Mouse (Mus musculus): ENCODE results near the gene Adgrd1. TPM values are rescaled to one million over a fixed set of nuclear protein-coding genes. Genes with fewer than 3 reads are reported as not detected.

Gene Adgrd1
- polyA plus RNA-seq, 1 experiment, result 0.48 TPM

DNA sequence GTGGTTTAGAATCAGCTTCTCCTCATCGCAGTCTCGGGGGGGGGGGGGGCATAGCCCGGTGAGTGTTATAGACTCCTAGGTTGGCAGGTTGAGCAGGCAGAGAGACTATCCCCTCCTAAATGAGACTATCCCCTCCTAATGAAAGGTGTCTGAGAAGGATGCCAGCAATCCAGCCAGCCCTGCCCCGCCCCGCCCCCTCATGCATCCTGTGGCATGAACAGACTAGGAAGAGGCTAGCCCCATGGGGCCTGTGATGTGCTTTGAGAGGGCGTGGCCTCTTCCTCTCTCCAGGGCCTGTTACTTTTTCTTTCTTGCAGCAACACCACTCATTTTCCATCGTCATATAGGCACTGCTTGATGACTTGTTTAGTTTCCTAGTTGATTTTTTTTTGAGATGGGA, 15.0 kb upstream of the Adgrd1 start:
- peaks cover 17% of the 10 kb centered on the region for H3K27me3 ChIP-seq (ENCODE audit: control insufficient read depth, insufficient read depth, insufficient read length)
- H3K4me3 ChIP-seq, result no peak overlapping the region
- no peaks in the 10 kb centered on the region for H3K79me2 ChIP-seq (ENCODE audit: control insufficient read depth, insufficient read depth)
- no peak overlapping the region for H3ac ChIP-seq (ENCODE audit: control insufficient read depth, insufficient read length)
- TF ChIP-seq POLR2A (IDR thresholded peaks at IDR 0.05; ENCODE audit: insufficient read length, low read depth) (no peak), SRF (IDR thresholded peaks at IDR 0.05; ENCODE audit: control insufficient read depth, insufficient read length, low read depth) (no peak), CEBPB (IDR thresholded peaks at IDR 0.05; ENCODE audit: insufficient read depth, poor library complexity, severe bottlenecking) (no peak), E2F4 (IDR thresholded peaks at IDR 0.05; ENCODE audit: insufficient read depth) (no peak), POLR2AphosphoS2 (IDR thresholded peaks at IDR 0.05; ENCODE audit: insufficient read length, low read depth) (no peak), MYOG (IDR thresholded peaks at IDR 0.05; ENCODE audit: control insufficient read depth in 1 of 3, insufficient read depth in 1 of 3, insufficient read length in 2 of 3, low read depth in 2 of 3) (no peak), MAX (IDR thresholded peaks at IDR 0.05; ENCODE audit: low read depth) (no peak), USF1 (IDR thresholded peaks at IDR 0.05; ENCODE audit: low read depth) (no peak), MYOD1 (IDR thresholded peaks at IDR 0.05; ENCODE audit: control insufficient read depth in 1 of 3, insufficient read length in 2 of 3, low read depth in 2 of 3) (no peak), REST (IDR thresholded peaks at IDR 0.05; ENCODE audit: insufficient read depth, insufficient read length) (no peak), TCF3 (IDR thresholded peaks at IDR 0.05; ENCODE audit: insufficient read length, low read depth) (no peak), TCF12 (IDR thresholded peaks at IDR 0.05; ENCODE audit: insufficient read depth, poor library complexity, severe bottlenecking) (no peak)
- no peak overlapping the region for H3K4me2 ChIP-seq (ENCODE audit: low read depth)
- no peaks in the 10 kb centered on the region for H3K36me3 ChIP-seq (ENCODE audit: control insufficient read depth, insufficient read depth)

DNA sequence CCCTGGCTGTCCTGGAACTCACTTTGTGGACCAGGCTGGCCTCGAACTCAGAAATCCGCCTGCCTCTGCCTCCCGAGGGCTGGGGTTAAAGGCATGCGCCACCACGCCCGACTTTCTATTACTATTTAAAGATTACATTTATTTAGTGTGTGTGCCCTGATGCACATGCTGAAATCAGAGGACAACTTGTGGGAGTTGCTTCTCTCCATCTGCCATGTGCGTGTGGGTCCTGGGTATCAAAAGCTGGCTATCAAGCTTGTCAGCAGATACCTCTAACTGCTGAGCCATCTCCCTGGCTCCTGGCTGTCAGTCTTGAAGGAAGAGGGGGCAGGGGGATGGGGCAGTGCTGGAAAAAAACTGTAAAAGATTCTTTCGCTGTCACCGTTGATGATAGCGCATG, 11.4 kb upstream of the Adgrd1 start:
- H3K4me2 ChIP-seq (ENCODE audit: low read depth), result no peak overlapping the region
- TF ChIP-seq POLR2AphosphoS2 (IDR thresholded peaks at IDR 0.05; ENCODE audit: insufficient read length, low read depth) (no peak), E2F4 (IDR thresholded peaks at IDR 0.05; ENCODE audit: insufficient read depth) (no peak), TCF3 (IDR thresholded peaks at IDR 0.05; ENCODE audit: insufficient read length, low read depth) (no peak), CEBPB (IDR thresholded peaks at IDR 0.05; ENCODE audit: insufficient read depth, poor library complexity, severe bottlenecking) (no peak), MYOG (IDR thresholded peaks at IDR 0.05; ENCODE audit: control insufficient read depth in 1 of 3, insufficient read depth in 1 of 3, insufficient read length in 2 of 3, low read depth in 2 of 3) (no peak), REST (IDR thresholded peaks at IDR 0.05; ENCODE audit: insufficient read depth, insufficient read length) (no peak), USF1 (IDR thresholded peaks at IDR 0.05; ENCODE audit: low read depth) (no peak), TCF12 (IDR thresholded peaks at IDR 0.05; ENCODE audit: insufficient read depth, poor library complexity, severe bottlenecking) (no peak), MYOD1 (IDR thresholded peaks at IDR 0.05; ENCODE audit: control insufficient read depth in 1 of 3, insufficient read length in 2 of 3, low read depth in 2 of 3) (no peak), POLR2A (IDR thresholded peaks at IDR 0.05; ENCODE audit: insufficient read length, low read depth) (no peak), SRF (IDR thresholded peaks at IDR 0.05; ENCODE audit: control insufficient read depth, insufficient read length, low read depth) (no peak), MAX (IDR thresholded peaks at IDR 0.05; ENCODE audit: low read depth) (no peak)
- peaks cover 18% of the 10 kb centered on the region for H3K27me3 ChIP-seq (ENCODE audit: control insufficient read depth, insufficient read depth, insufficient read length)
- no peak overlapping the region for H3ac ChIP-seq (ENCODE audit: control insufficient read depth, insufficient read length)
- no peaks in the 10 kb centered on the region for H3K36me3 ChIP-seq (ENCODE audit: control insufficient read depth, insufficient read depth)
- no peaks in the 10 kb centered on the region for H3K79me2 ChIP-seq (ENCODE audit: control insufficient read depth, insufficient read depth)
- H3K4me3 ChIP-seq, result no peak overlapping the region

DNA sequence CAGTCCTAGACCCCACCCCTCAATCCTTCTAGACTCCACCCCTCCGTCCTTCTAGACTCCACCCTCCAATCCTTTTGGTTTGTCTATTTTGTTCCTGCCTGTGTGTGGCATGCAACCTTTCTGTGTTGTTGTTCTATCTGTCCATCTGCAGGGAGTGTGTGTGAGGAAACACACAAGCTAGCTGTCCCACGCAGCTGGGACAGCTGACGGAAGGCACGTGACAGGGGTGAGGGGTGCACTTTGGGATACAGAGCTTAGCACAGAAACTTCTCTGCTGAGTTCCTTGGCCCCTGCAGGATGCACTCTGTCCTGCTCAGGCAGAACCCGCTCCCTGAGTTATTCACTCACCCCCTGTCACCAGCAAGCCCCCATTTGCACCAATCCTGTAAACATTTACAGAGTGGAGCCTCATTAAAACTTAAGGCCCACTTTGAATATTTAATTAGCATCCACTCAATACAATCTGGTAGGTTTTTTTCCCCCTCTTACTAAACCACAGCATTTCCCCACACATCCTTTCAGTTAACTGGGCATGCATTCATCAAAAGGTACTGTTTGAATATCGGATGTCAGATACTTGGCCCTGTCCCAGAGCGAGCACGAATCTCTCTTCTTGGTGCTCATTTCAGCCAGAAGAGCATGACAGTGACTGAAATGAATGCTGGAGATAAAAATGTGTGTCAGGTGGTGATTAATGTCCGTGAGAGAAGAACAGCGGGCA, 4.0 kb upstream of the Adgrd1 start:
- peaks cover 62% of the 10 kb centered on the region for H3K27me3 ChIP-seq (ENCODE audit: control insufficient read depth, insufficient read depth, insufficient read length)
- H3K36me3 ChIP-seq (ENCODE audit: control insufficient read depth, insufficient read depth), result no peaks in the 10 kb centered on the region
- no peak overlapping the region for H3ac ChIP-seq (ENCODE audit: control insufficient read depth, insufficient read length)
- H3K79me2 ChIP-seq (ENCODE audit: control insufficient read depth, insufficient read depth), result no peaks in the 10 kb centered on the region
- TF ChIP-seq USF1 (IDR thresholded peaks at IDR 0.05; ENCODE audit: low read depth), result no peak
- no peak for TF ChIP-seq CEBPB (IDR thresholded peaks at IDR 0.05; ENCODE audit: insufficient read depth, poor library complexity, severe bottlenecking)
- no peak for TF ChIP-seq E2F4 (IDR thresholded peaks at IDR 0.05; ENCODE audit: insufficient read depth)
- TF ChIP-seq MYOD1 (IDR thresholded peaks at IDR 0.05; ENCODE audit: control insufficient read depth in 1 of 3, insufficient read length in 2 of 3, low read depth in 2 of 3), result no peak
- TF ChIP-seq POLR2AphosphoS2 (IDR thresholded peaks at IDR 0.05; ENCODE audit: insufficient read length, low read depth), result no peak
- no peak for TF ChIP-seq POLR2A (IDR thresholded peaks at IDR 0.05; ENCODE audit: insufficient read length, low read depth)
- no peak overlapping the region for H3K4me3 ChIP-seq
- H3K4me2 ChIP-seq (ENCODE audit: low read depth), result no peak overlapping the region

DNA sequence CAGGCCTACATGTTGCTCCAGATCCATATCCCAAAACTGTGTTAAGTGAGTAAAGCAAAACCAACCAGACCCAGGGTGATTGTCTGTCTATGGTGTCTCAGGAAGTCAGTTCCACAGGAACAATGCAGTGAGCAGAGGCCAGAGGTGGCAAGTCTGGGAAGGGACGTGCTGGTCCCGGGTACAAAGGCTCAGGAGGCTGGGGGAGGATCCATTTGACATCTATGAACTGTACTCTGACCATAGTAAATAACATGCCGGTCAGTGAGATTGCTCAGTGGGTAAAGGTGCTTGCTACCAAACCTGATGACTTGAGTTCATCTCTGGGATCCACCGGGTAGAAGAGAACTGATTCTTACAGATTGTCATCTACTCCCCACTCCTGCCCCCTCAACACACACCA, 3.4 kb upstream of the Adgrd1 start:
- Histone ChIP-seq H3K4me2 (ENCODE audit: low read depth) (no peak overlapping the region), H3K36me3 (ENCODE audit: control insufficient read depth, insufficient read depth) (no peaks in the 10 kb centered on the region), H3K27me3 (ENCODE audit: control insufficient read depth, insufficient read depth, insufficient read length) (peaks cover 65% of the 10 kb centered on the region), H3K79me2 (ENCODE audit: control insufficient read depth, insufficient read depth) (no peaks in the 10 kb centered on the region), H3K4me3 (no peak overlapping the region), H3ac (ENCODE audit: control insufficient read depth, insufficient read length) (no peak overlapping the region)
- TF ChIP-seq POLR2AphosphoS2 (IDR thresholded peaks at IDR 0.05; ENCODE audit: insufficient read length, low read depth) (no peak), TCF12 (IDR thresholded peaks at IDR 0.05; ENCODE audit: insufficient read depth, poor library complexity, severe bottlenecking) (no peak), MYOD1 (IDR thresholded peaks at IDR 0.05; ENCODE audit: control insufficient read depth in 1 of 3, insufficient read length in 2 of 3, low read depth in 2 of 3) (no peak), REST (IDR thresholded peaks at IDR 0.05; ENCODE audit: insufficient read depth, insufficient read length) (no peak), USF1 (IDR thresholded peaks at IDR 0.05; ENCODE audit: low read depth) (no peak), TCF3 (IDR thresholded peaks at IDR 0.05; ENCODE audit: insufficient read length, low read depth) (no peak), MYOG (IDR thresholded peaks at IDR 0.05; ENCODE audit: control insufficient read depth in 1 of 3, insufficient read depth in 1 of 3, insufficient read length in 2 of 3, low read depth in 2 of 3) (no peak), E2F4 (IDR thresholded peaks at IDR 0.05; ENCODE audit: insufficient read depth) (no peak), SRF (IDR thresholded peaks at IDR 0.05; ENCODE audit: control insufficient read depth, insufficient read length, low read depth) (no peak), MAX (IDR thresholded peaks at IDR 0.05; ENCODE audit: low read depth) (no peak), POLR2A (IDR thresholded peaks at IDR 0.05; ENCODE audit: insufficient read length, low read depth) (no peak), CEBPB (IDR thresholded peaks at IDR 0.05; ENCODE audit: insufficient read depth, poor library complexity, severe bottlenecking) (no peak)
